Mouse (Mus musculus) G1E (cell line): ENCODE measurements at regions not wholly inside any gene's neighbourhood (a gene's known extent, or its start where the extent isn't known, plus 50 kb on each side); places are given as distances from the start of the nearest gene placed in this dataset.

ENCODE experiments used
- ATAC-seq: 2 replicates; pipeline ENCODE4 v1.8.0; 2016; ENCODE audit warnings: mild to moderate bottlenecking; ENCODE audit not compliant: insufficient number of reproducible peaks, poor library complexity, low FRiP score, severe bottlenecking; ENCODE audit errors: extremely low read depth
- DNase-seq: peaks from one replicate; pipeline ENCODE4 v3.0.0; 2012; ENCODE audit warnings: low spot score
- H3K27me3 ChIP-seq: 2 replicates; pipeline ENCODE4 v1.6.1; 2012; ENCODE audit warnings: mild to moderate bottlenecking, low read length, inconsistent platforms; ENCODE audit not compliant: insufficient read depth
- H3K36me3 ChIP-seq: replicated peaks from 2 replicates; pipeline ENCODE3; 2012; ENCODE audit warnings: mild to moderate bottlenecking, inconsistent platforms
- H3K4me1 ChIP-seq: 2 replicates; pipeline ENCODE4 v1.6.1; 2012; ENCODE audit warnings: low read depth, low read length, inconsistent platforms, mixed read lengths; ENCODE audit not compliant: insufficient read depth
- H3K4me3 ChIP-seq: 2 replicates; pipeline ENCODE4 v1.5.1; 2012; ENCODE audit warnings: low read depth, mild to moderate bottlenecking, inconsistent platforms, low read length, moderate library complexity, mixed read lengths
- H3K9me3 ChIP-seq: replicated peaks from 2 replicates; pipeline ENCODE4 v1.6.1; 2012; ENCODE audit warnings: inconsistent platforms
- CTCF ChIP-seq: IDR thresholded peaks from 2 replicates; pipeline ENCODE4 v1.5.1; 2012; ENCODE audit warnings: low read depth, low read length, inconsistent platforms, mixed read lengths
- GATA1 ChIP-seq: IDR thresholded peaks from 2 replicates; pipeline ENCODE4 v1.6.1; 2012; ENCODE audit warnings: borderline replicate concordance, low read length, inconsistent platforms, mixed read lengths
- GATA2 ChIP-seq: IDR thresholded peaks from 2 replicates; pipeline ENCODE4 v1.6.1; 2012; ENCODE audit warnings: low read depth, low read length, inconsistent platforms, borderline replicate concordance
- POLR2AphosphoS5 ChIP-seq: IDR thresholded peaks from 2 replicates; pipeline ENCODE4 v1.6.1; 2012; ENCODE audit warnings: low read depth, low read length, inconsistent platforms; ENCODE audit not compliant: insufficient replicate concordance
- TAL1 ChIP-seq: conservative IDR thresholded peaks from 2 replicates; pipeline ENCODE4 v1.6.1; 2012; ENCODE audit warnings: low read depth, low read length, inconsistent platforms, mixed read lengths

GRCm38 (mm10) chr2:170675731-170676130, 55.9 kb upstream of the Dok5 start:
- H3K36me3 ChIP-seq: no peaks in the 10 kb centered on the region
- peaks cover 79% of the 10 kb centered on the region for H3K9me3 ChIP-seq
- ATAC-seq (no peak), DNase-seq (no peak)
- H3K27me3 ChIP-seq: no peaks in the 10 kb centered on the region
- H3K4me3 ChIP-seq: no peak overlapping the region
- no peak for TF ChIP-seq TAL1
- no peak for TF ChIP-seq POLR2AphosphoS5
- TF ChIP-seq CTCF: no peak
- TF ChIP-seq GATA2: no peak
- no peak for TF ChIP-seq GATA1
- H3K4me1 ChIP-seq: no peaks in the 10 kb centered on the region

GRCm38 (mm10) chr2:170673683-170674082, 57.9 kb upstream of the Dok5 start:
- Histone ChIP-seq H3K4me3 (no peak overlapping the region), H3K9me3 (peaks cover 78% of the 10 kb centered on the region), H3K4me1 (no peaks in the 10 kb centered on the region), H3K36me3 (no peaks in the 10 kb centered on the region), H3K27me3 (no peaks in the 10 kb centered on the region)
- no peak for DNase-seq
- TF ChIP-seq GATA1 (no peak), GATA2 (no peak), TAL1 (no peak), POLR2AphosphoS5 (no peak), CTCF (no peak)
- ATAC-seq: no peak

GRCm38 (mm10) chr2:170672789-170673188, 58.8 kb upstream of the Dok5 start:
- no peak for TF ChIP-seq GATA1
- Histone ChIP-seq H3K36me3 (no peaks in the 10 kb centered on the region), H3K4me1 (no peaks in the 10 kb centered on the region), H3K9me3 (peaks cover 78% of the 10 kb centered on the region), H3K27me3 (no peaks in the 10 kb centered on the region), H3K4me3 (no peak overlapping the region)
- DNase-seq (no peak), ATAC-seq (no peak)

GRCm38 (mm10) chr2:170668960-170669359, 62.6 kb upstream of the Dok5 start:
- Histone ChIP-seq H3K9me3 (peaks cover 79% of the 10 kb centered on the region), H3K4me1 (no peaks in the 10 kb centered on the region), H3K27me3 (no peaks in the 10 kb centered on the region), H3K36me3 (no peaks in the 10 kb centered on the region), H3K4me3 (no peak overlapping the region)
- ATAC-seq (no peak), DNase-seq (no peak)
- TF ChIP-seq GATA1 (no peak), TAL1 (no peak), GATA2 (no peak)

- no peak for TF ChIP-seq POLR2AphosphoS5
- TF ChIP-seq CTCF: no peak
- no peak for TF ChIP-seq GATA2
- peaks cover 81% of the 10 kb centered on the region for H3K9me3 ChIP-seq
- DNase-seq: no peak
- H3K4me1 ChIP-seq: no peaks in the 10 kb centered on the region
- no peak overlapping the region for H3K4me3 ChIP-seq
- H3K27me3 ChIP-seq: no peaks in the 10 kb centered on the region
- no peak for ATAC-seq
- no peaks in the 10 kb centered on the region for H3K36me3 ChIP-seq
Observed at GRCm38 (mm10) chr2:170668497-170668896, 63.1 kb upstream of the Dok5 start.

- H3K4me3 ChIP-seq: no peak overlapping the region
- H3K36me3 ChIP-seq: no peaks in the 10 kb centered on the region
- peaks cover 76% of the 10 kb centered on the region for H3K9me3 ChIP-seq
- TF ChIP-seq GATA1: no peak
- no peak for TF ChIP-seq CTCF
- no peak for TF ChIP-seq TAL1
- no peak for TF ChIP-seq POLR2AphosphoS5
- TF ChIP-seq GATA2: no peak
- H3K4me1 ChIP-seq: no peaks in the 10 kb centered on the region
- ATAC-seq (no peak), DNase-seq (no peak)
- H3K27me3 ChIP-seq: no peaks in the 10 kb centered on the region
Observed at GRCm38 (mm10) chr2:170662069-170662980, 60.5 kb upstream of the 4930470P17Rik start.

GRCm38 (mm10) chr2:170659291-170659690, 57.5 kb upstream of the 4930470P17Rik start:
- DNase-seq (no peak), ATAC-seq (no peak)
- H3K27me3 ChIP-seq: no peaks in the 10 kb centered on the region
- peaks cover 80% of the 10 kb centered on the region for H3K9me3 ChIP-seq
- no peaks in the 10 kb centered on the region for H3K4me1 ChIP-seq
- no peak overlapping the region for H3K4me3 ChIP-seq
- H3K36me3 ChIP-seq: no peaks in the 10 kb centered on the region
- TF ChIP-seq POLR2AphosphoS5 (no peak), TAL1 (no peak), CTCF (no peak), GATA2 (no peak), GATA1 (no peak)
